Mouse (Mus musculus) limb, embryonic 10.5 days (tissue): Measurements from ENCODE around the gene Gm49392. TPM values are rescaled to one million over a fixed set of nuclear protein-coding genes. Genes with fewer than 3 reads are reported as not detected.
"Not testable (repeated sequence)": the region's sequence is repeated elsewhere in the genome, so short reads cannot be mapped to it uniquely, and the experiment has no call there.

Experiments
- DNase-seq: peaks from one replicate; pipeline ENCODE4 v3.0.0-alpha.2; 2017; ENCODE audit warnings: low spot score
- H3K27ac ChIP-seq: fragments of 300-500 bp; sonication (generic); 2 replicates; pipeline ENCODE4 v1.5.1; 2016; ENCODE audit warnings: mild to moderate bottlenecking
- H3K27me3 ChIP-seq: fragments of 300-500 bp; sonication (generic); 2 replicates; pipeline ENCODE4 v1.6.1; 2016; ENCODE audit warnings: low read depth, mild to moderate bottlenecking; ENCODE audit not compliant: poor library complexity, severe bottlenecking
- H3K36me3 ChIP-seq: fragments of 300-500 bp; sonication (generic); 2 replicates; pipeline ENCODE4 v1.6.1; 2016; ENCODE audit warnings: mild to moderate bottlenecking, moderate library complexity
- H3K4me1 ChIP-seq: fragments of 300-500 bp; sonication (generic); 2 replicates; pipeline ENCODE4 v1.6.1; 2016
- H3K4me3 ChIP-seq: fragments of 300-500 bp; sonication (generic); 2 replicates; pipeline ENCODE4 v1.5.1; 2016; ENCODE audit warnings: mild to moderate bottlenecking, moderate library complexity
- H3K9me3 ChIP-seq: fragments of 300-500 bp; sonication (generic); replicated peaks from 2 replicates; pipeline ENCODE4 v1.6.1; 2016; ENCODE audit warnings: mild to moderate bottlenecking
- WGBS: fragments of 180-500 bp; shearing (Covaris S2); methylation state at CpG from one replicate; pipeline ENCODE4 v1.1.7; 2016; 5-methylcytosine and 5-hydroxymethylcytosine counted together
- polyA plus RNA-seq: library from polyadenylated mRNA; unstranded; fragments of >200 nt; fragmentation: Nextera tagmentation; extraction: Ambion mirVana; gene quantifications from 2 replicates; pipeline ENCODE4 v1.2.1, GENCODE M21; 2016

Gene Gm49392
- polyA plus RNA-seq: 0.21 and 0.25 TPM in 2 replicates

DNA sequence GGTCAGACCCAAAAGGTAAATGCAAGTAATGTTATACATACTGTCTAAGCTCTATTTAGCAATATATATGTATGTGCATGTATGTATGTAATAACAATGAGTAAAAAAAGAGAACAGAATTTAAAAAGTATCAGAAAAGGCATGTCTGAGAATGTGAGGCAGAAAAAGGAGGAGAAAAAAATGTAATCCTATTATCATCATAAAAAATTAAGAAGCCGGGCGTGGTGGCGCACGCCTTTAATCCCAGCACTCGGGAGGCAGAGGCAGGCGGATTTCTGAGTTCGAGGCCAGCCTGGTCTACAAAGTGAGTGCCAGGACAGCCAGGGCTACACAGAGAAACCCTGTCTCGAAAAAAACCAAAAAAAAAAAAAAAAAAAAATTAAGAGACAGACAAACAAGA is at the start of gene Gm49392:
TSS of gene Gm49392 (minus strand) at position 101 of the 400 bp plus-strand sequence.
- WGBS: 93% methylated on average over 8 of the region's 8 CpGs
- H3K36me3 ChIP-seq, H3K4me1 ChIP-seq, H3K4me3 ChIP-seq, H3K27me3 ChIP-seq, DNase-seq, H3K27ac ChIP-seq, H3K9me3 ChIP-seq: not testable (repeated sequence)

DNA sequence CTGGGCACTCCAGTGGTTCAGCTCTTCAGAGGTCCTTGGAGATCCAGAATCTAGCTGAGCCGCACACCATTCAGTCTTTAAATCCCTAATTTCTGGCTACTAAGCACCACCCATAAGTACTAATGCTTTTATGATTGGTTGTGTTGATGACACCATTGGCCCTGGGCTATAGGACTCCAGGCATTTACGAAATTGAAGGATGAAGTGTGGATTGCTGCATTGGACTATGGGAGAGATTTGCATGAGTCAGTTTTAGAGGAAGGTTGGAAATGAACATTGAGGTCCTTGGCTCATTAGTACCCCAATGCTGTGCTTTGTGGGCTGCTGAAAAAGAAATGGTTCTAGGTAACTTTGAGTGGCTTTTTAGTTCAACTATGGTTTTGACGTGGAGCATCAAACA is 45.2 kb upstream of the Gm49392 start, which contains the start of gene Tpbpa:
TSS of gene Tpbpa (minus strand) at position 101 of the 400 bp plus-strand sequence.
- not testable (repeated sequence) for H3K27me3 ChIP-seq, H3K4me3 ChIP-seq, H3K27ac ChIP-seq, DNase-seq, H3K9me3 ChIP-seq, H3K4me1 ChIP-seq, H3K36me3 ChIP-seq
- WGBS: 83% methylated on average over 3 of the region's 3 CpGs

DNA sequence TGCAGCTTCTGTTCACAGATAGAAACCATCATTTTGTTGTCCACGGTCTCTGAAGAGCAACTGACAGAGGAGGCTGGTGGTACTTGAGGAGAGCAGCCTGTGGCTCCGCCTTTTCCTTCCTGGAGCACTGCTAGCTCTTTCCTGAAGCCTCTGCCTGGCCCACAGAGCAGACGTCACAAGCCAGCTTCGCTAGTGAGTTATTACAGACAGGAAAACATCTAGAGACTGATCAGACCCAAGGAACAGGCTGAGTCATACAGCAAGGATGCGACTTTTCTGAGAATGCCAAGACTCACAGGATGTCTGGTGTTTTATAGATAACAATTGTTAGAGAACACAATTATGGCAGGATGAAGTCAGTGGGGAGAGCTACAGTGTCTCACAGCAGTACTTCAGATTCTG is 39.8 kb upstream of the Gm49392 start, which contains the start of the genes Gm49391 and Ctla2a:
TSS of gene Gm49391 (minus strand) at position 72 of the 402 bp plus-strand sequence.
TSS of gene Ctla2a (minus strand) at position 126 of the 402 bp plus-strand sequence.
- Histone ChIP-seq H3K27ac (no peak within 1 kb of the TSS), H3K36me3 (no peaks in the 10 kb centered on the region), H3K4me1 (no peaks in the 10 kb centered on the region), H3K9me3 (no peaks in the 10 kb centered on the region), H3K27me3 (no peaks in the 10 kb centered on the region), H3K4me3 (no peak within 1 kb of the TSS)
- WGBS: 72% methylated on average over 5 of the region's 5 CpGs
- no peak for DNase-seq

GRCm38 (mm10) chr13:60935490-60935889 is 38.8 kb upstream of the Gm49392 start, which contains the start of gene Gm49393:
Gm49393 (minus strand) TSS chr13:60935590.
- H3K4me3 ChIP-seq, DNase-seq, H3K4me1 ChIP-seq, H3K27ac ChIP-seq, H3K9me3 ChIP-seq, H3K27me3 ChIP-seq, H3K36me3 ChIP-seq: not testable (repeated sequence)
- WGBS: 82% methylated on average over 2 of the region's 2 CpGs

DNA sequence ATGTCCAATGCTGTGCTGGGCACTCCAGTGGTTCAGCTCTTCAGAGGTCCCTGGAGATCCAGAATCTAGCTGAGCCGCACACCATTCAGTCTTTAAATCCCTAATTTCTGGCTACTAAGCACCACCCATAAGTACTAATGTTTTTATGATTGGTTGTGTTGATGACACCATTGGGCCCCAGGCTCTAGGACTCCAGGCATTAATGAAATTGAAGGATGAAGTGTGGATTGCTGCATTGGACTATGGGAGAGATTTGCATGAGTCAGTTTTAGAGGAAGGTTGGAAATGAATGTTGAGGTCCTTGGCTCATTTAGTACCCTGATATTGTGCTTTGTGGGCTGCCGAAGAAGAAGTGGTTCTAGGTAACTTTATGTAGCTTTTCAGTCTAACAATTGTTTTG is 8.1 kb upstream of the Gm49392 start, which contains the start of gene Tpbpb:
TSS of gene Tpbpb (minus strand) at position 101 of the 400 bp plus-strand sequence.
- H3K4me3 ChIP-seq, H3K36me3 ChIP-seq, H3K27me3 ChIP-seq, H3K4me1 ChIP-seq, H3K9me3 ChIP-seq, DNase-seq, H3K27ac ChIP-seq: not testable (repeated sequence)
- 93% methylated on average over 2 of the region's 2 CpGs for WGBS

GRCm38 (mm10) chr13:60897328-60897727 is 634 bp upstream of the Gm49392 start, which contains the start of gene Ctla2b:
Ctla2b (minus strand) TSS chr13:60897447.
- H3K27me3 ChIP-seq: no peaks in the 10 kb centered on the region
- 89% methylated on average over 3 of the region's 3 CpGs for WGBS
- DNase-seq: no peak
- no peaks in the 10 kb centered on the region for H3K4me1 ChIP-seq
- H3K36me3 ChIP-seq: no peaks in the 10 kb centered on the region
- no peak within 1 kb of the TSS for H3K27ac ChIP-seq
- H3K9me3 ChIP-seq: no peaks in the 10 kb centered on the region
- no peak within 1 kb of the TSS for H3K4me3 ChIP-seq

GRCm38 (mm10) chr13:60895406-60896160 is 1.1 kb downstream of the Gm49392 start:
- no peak overlapping the region for H3K4me3 ChIP-seq
- no peaks in the 10 kb centered on the region for H3K4me1 ChIP-seq
- no peak overlapping the region for H3K27ac ChIP-seq
- H3K27me3 ChIP-seq: no peaks in the 10 kb centered on the region
- H3K9me3 ChIP-seq: no peaks in the 10 kb centered on the region
- H3K36me3 ChIP-seq: no peaks in the 10 kb centered on the region
- DNase-seq: no peak

GRCm38 (mm10) chr13:60892301-60892700 is 4.4 kb downstream of the Gm49392 start:
- H3K4me3 ChIP-seq: no peak overlapping the region
- no peaks in the 10 kb centered on the region for H3K4me1 ChIP-seq
- H3K27me3 ChIP-seq: no peaks in the 10 kb centered on the region
- 82% methylated on average over 1 of the region's 1 CpGs for WGBS
- no peaks in the 10 kb centered on the region for H3K36me3 ChIP-seq
- H3K9me3 ChIP-seq: no peaks in the 10 kb centered on the region
- DNase-seq: no peak
- H3K27ac ChIP-seq: no peak overlapping the region

DNA sequence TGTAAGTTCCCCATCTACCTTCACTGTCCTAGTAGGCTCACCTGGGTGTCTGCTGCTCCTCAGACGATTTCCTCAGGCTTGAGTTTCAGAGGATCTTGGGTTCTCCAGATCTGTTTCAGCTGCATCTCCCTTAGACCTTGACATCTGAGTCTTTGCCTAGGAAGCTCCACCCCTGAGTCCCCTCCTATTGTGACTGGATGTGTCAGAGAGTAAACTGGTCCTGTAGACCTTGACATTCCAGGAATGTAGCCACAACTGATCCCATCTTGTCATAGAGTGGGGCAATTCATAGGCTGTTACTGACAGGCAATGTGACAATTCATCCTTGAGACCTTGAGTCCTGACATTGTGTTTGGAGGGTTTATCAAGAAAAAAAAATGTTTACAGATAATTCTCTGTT is 32.4 kb downstream of the Gm49392 start, which contains the start of gene 4930486L24Rik:
TSS of gene 4930486L24Rik (minus strand) at position 195 of the 400 bp plus-strand sequence.
- Histone ChIP-seq H3K27ac (no peak within 1 kb of the TSS), H3K27me3 (no peaks in the 10 kb centered on the region), H3K4me1 (no peaks in the 10 kb centered on the region), H3K36me3 (no peaks in the 10 kb centered on the region), H3K9me3 (no peaks in the 10 kb centered on the region), H3K4me3 (no peak within 1 kb of the TSS)
- 70% methylated on average over 1 of the region's 1 CpGs for WGBS
- no peak for DNase-seq

DNA sequence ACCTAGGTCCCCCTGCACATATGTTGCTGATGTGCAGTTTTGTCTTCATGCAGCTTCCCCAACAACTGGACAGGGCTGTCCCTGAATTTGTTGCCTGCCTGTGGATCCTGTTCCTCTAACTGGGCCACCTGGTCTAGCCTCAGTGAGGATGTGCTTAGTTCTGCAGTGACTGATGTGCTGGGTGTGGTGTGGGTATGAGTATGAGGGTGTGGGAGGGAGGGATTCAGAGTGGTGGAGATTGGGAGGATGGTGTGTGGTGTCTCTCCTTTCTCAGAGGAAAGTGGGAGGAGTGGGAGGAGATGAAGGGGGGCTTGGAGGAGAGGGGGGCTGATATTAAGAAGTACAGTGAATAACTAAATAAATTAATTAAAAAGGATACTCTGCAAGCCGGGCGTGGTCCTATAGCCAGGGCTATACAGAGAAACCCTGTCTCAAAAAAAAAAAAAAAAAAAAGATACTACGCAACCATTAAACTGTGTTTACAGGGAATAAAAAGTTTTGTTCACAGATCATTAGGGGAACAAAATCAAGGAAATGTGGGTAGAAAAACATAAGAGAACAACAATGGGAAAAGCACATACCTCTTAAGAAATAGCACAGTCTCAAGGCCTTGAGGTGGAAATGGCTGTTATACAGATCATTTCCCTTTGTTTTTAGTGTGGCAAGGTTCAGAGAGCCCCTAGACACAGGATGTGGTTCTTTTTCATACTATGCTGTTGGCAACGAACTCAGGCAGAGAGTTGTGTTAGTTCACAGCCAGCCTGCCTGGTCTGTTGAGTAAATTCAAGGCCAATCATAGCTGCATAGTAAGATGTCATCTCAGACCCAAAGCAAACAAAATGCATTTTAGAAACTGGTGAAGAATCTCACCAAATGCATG is 48.2 kb downstream of the Gm49392 start:
- Histone ChIP-seq H3K4me3 (no peak overlapping the region), H3K27me3 (no peaks in the 10 kb centered on the region), H3K27ac (no peak overlapping the region), H3K36me3 (no peaks in the 10 kb centered on the region), H3K4me1 (no peaks in the 10 kb centered on the region), H3K9me3 (no peaks in the 10 kb centered on the region)
- 85% methylated on average over 4 of the region's 4 CpGs for WGBS
- no peak for DNase-seq

GRCm38 (mm10) chr13:60843153-60843552 is 53.5 kb downstream of the Gm49392 start:
- no peaks in the 10 kb centered on the region for H3K4me1 ChIP-seq
- WGBS: 93% methylated on average over 8 of the region's 8 CpGs
- DNase-seq: no peak
- H3K9me3 ChIP-seq: no peaks in the 10 kb centered on the region
- H3K36me3 ChIP-seq: no peaks in the 10 kb centered on the region
- no peaks in the 10 kb centered on the region for H3K27me3 ChIP-seq
- no peak overlapping the region for H3K4me3 ChIP-seq
- no peak overlapping the region for H3K27ac ChIP-seq

DNA sequence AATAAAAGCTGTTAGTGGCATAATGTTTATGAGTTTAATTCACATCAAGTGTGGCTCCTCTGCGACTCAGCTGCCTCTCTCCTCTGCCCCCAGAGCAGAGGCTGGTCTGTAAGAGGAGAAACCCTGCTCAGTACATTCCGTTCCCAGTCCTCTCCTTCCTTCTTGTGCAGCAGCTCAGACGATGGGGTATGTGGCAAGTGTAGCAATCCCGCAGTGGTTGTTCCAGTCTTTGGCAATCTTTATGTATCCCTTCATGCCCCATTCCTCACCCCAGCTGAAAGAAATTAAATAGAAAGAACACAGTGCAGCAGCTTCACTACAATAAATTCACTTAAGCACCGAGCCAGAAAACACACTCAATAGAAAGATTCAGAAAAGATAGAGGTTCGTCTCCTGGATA is 54.0 kb downstream of the Gm49392 start:
- Histone ChIP-seq H3K27ac (no peak overlapping the region), H3K4me1 (no peaks in the 10 kb centered on the region), H3K4me3 (no peak overlapping the region), H3K36me3 (no peaks in the 10 kb centered on the region), H3K9me3 (no peaks in the 10 kb centered on the region), H3K27me3 (no peaks in the 10 kb centered on the region)
- WGBS: 90% methylated on average over 6 of the region's 6 CpGs
- DNase-seq: no peak
